Mouse (Mus musculus): ENCODE results near the gene Inka2.

Inka2 gene

DNA sequence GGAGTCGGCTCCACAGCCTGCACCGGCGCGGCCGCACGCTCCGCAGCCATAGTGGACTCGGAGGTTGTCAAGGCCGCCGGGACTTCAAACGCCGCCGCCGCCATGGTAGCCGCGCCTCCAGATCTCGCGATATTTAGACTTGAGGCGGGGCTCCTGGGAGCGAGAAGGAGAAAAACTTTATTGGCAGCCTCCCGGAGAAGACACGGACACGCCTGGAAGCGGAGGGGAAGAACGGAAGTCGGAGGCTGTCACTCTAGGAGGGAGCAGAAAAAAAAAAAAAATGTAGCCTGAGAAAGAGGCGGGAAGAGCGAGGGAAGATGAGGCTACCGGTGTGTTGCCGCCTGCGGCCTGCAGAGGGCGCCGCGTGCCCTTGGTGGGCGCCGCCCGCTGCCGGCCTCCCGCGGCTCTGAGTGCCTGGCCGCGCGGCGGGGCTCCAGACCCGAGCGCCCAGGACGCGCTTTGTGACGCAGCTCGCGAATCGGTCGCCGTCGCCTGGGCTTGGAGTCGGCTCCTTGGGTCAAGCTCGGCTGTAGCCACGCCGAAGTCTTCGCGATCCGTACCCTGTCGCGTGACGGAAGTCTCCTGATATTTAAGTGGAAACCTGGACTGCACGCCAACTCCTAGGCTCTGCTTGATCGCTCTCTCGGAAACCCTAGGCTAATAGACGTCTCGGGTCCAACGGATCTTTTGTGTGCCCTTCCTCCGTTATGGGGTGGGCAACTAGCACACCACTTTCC lies 16.9 kb upstream of the Inka2 start, which contains the start of gene Ddx20:
TSS of gene Ddx20 (minus strand) at position 251 of the 737 bp plus-strand sequence.
- no peak for TF ChIP-seq GATA4 (IDR thresholded peaks at IDR 0.05; ENCODE audit: insufficient replicate concordance, low read length)

DNA sequence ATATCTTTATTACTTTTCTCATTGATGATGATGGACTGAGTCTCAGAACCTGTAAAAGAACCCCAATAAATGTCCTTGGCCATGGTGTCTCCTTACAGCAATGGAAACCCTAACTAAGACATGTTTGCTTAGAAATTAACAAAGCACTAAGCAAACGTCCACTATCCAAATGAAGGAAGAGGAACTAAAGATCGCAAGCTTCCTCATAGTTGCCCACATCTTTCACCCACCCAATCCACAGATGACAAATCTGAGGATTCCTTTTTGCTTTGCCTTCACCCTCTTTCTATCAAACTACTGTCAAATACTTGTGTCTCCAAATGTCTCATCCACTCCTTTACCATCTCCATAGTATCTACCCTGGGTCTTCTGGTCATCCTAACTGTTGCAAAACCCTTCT lies 15.9 kb upstream of the Inka2 start:
- TF ChIP-seq GATA4 (IDR thresholded peaks at IDR 0.05; ENCODE audit: insufficient replicate concordance, low read length): no peak

DNA sequence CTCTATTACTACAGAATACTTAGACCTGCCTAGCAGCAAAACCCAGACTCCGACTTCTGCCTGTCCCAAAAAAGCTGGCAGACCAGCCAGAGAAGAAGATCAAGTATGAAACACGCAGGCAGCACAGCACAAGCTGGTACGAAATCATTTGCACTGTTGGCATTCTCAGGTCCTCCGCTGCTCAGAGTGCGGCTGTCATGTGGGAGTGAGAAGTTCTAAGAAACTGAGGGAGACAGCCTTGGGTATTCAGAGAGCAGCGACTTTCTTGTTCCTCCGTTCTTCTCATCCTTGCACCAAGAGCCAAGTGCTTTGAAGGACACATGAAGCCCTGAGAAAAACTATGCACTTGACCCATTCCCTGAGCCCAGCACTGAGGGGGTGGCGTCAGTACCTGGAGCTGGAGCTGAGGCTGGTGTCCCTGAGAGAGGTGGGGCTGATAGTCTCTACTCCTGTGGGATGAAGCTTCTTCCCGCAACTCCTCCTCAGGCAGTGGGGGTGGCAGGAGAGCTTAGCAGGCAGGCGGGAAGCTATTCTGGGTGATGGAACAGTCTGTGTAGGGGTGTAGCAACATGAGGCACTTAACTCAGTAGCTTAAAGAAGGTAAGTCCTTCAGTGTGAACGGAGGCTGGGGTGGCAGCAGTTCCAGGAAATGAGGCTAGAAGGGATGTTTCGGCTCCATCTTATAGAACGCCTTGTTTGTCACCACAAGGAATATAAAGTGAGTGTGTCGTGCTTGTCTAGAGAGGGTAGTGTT lies 10.9 kb upstream of the Inka2 start:
- no peak for TF ChIP-seq GATA4 (IDR thresholded peaks at IDR 0.05; ENCODE audit: insufficient replicate concordance, low read length)

DNA sequence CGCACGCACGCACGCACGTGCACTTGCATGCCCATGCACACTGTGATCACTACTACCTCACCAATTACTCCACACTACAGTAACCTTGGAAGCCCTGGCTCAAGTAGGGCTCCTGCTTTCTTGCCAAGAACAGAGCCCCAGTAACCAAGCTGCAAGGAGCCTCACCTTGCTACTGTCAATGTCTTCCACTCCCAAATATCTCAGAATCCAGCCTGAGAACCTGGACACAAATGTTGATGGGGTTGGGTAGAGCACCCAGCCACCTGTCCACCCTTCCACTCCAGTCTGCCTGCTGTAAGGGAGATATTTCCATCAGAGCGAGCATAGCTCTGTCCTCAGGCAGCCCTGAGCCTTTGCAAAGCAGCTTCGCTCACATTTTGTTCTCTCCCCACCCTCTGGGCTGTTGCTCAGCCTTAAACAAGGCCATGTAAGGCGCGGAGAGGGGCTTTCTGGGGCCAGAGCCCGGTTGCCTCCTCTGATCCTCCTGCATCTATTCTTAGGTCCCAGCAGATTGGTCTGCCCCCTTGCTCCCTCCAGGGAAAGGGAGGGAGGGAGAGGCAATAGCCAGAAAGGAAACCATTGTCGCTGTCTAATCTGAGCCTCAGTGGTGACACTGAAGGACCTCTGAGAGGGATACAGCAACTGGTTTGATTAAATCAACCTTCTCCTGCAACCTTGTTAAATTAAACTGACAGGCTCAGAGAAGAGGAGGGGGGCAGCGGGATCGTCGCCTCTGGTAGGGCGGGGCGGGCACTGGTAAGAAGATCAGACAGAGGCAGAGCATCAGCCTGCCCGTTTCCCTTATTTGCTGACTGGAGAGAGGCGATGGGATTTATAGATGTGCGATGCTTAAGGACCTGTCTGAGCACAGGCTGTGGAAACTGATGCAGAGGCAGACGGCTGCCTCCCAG lies 8.7 kb upstream of the Inka2 start:
- no peak for TF ChIP-seq GATA4 (IDR thresholded peaks at IDR 0.05; ENCODE audit: insufficient replicate concordance, low read length)

DNA sequence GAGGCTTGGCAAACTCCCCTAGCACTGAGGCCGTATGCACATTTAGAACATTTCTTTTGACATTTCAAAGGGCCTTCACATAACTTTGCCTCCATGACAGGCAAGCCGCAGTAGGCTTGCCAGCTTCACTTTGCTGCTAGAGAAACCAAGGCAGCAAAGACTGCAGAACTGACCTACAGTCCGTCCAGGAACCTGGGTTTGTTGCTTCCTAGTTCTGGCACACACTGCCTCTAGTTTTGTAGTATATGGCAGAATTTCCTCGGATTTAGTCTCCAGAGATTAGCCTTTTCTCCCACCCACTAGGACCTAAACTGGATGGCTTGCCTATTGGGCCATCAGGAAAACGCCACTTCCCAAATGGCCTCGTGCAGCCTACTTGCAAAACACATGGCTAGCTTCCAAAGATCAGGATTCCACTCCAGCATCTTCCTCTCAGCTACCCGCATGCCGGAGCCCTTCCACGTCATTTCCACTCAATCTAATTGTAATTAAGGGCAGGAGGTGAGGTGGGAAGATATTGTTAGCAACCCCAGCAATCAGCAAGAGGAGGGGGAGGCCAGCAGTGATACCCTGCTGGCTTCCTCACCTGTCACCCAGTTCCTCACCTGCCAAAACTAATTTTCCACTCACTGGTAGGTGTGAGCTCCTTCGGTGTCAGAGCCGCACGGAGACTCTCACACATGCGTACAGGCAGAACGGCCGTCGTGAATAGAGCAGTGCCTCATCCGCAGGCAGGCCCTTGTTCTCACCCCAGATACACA lies 7.8 kb upstream of the Inka2 start:
- no peak for TF ChIP-seq GATA4 (IDR thresholded peaks at IDR 0.05; ENCODE audit: insufficient replicate concordance, low read length)

DNA sequence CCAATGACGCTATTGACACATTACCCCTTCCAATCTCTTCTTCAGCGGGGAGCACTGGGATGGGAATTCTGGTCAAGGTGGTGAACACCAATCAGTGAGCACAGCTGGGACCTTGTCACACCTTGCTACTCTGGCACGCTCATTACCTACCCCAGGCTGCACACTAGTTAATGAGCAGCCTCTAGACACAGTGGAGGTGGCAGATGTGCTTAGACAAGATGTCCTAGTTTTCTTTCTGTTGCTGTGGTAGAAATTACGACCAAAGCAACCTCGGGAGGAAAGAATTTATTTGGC lies 7.3 kb upstream of the Inka2 start:
- no peak for TF ChIP-seq GATA4 (IDR thresholded peaks at IDR 0.05; ENCODE audit: insufficient replicate concordance, low read length)

DNA sequence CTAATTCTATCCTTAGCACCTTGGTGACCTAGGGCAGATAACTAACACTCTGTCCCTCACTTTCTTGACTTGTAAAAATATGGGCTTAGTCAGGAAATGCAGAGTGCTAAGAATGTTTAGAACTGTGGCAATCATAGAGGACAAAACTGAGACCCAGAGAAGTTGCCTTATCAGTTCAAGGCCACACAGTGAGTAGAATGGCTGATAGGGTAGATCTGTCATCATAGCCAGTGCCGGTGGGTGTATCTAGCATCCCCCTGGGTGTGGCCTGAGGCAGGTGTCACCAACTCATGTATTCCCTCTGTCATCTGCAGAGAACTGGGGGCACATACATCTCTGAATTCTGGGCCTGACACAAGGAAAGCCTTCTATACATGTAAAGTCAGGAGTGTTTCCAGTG lies 6.1 kb upstream of the Inka2 start:
- no peak for TF ChIP-seq GATA4 (IDR thresholded peaks at IDR 0.05; ENCODE audit: insufficient replicate concordance, low read length)

DNA sequence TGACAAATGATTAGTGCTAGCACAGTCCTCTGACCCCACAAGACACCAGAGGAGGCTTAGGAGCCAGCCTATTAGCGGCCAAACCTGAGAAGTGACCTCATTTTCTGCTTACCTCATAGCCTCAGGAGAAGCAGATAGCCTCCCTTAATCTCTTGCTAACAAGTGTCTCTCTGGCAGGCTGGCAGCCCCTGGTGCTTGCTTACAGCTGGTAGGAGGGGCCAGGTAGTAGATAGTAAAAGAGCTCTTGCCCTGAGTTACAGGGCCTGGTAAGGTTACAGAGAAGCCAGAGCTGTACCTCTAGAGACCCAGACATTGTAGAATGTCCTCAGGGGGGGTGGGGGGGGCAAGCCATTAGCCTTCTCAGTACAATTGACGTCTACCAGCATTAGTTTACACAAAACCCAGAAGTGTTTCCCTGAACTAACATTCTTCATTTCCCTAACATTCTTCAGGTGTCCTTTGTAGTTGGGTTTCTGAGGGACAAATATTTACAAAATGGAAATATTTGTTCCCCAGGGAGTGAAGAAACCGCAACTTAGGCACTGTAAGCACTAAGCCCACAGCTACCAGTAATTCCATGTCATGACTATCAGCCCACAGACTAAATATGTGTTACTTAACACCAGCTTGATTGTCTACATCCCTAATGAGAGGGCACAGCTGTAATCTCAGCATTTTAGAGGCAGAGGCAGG lies 5.0 kb upstream of the Inka2 start:
- no peak for TF ChIP-seq GATA4 (IDR thresholded peaks at IDR 0.05; ENCODE audit: insufficient replicate concordance, low read length)

DNA sequence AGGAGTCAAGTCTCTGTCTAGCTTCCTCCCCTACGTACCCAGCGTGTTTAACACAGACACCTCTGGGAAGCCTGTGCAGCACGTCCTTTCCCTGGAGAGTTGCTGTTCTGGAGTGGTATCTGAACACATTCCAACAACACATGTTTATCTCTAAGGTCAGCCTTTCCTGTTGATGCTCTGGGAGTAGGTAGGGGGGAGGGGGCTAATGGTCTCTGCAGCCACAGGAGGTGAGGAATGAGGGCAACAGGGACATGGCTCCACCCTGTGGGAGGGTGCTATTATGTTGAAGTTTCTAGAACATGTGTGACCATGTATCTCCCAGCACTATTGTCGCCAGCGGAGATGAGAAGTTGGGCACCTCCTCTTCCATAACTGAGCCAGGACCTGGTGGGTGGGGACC lies 3.0 kb upstream of the Inka2 start:
- no peak for TF ChIP-seq GATA4 (IDR thresholded peaks at IDR 0.05; ENCODE audit: insufficient replicate concordance, low read length)

DNA sequence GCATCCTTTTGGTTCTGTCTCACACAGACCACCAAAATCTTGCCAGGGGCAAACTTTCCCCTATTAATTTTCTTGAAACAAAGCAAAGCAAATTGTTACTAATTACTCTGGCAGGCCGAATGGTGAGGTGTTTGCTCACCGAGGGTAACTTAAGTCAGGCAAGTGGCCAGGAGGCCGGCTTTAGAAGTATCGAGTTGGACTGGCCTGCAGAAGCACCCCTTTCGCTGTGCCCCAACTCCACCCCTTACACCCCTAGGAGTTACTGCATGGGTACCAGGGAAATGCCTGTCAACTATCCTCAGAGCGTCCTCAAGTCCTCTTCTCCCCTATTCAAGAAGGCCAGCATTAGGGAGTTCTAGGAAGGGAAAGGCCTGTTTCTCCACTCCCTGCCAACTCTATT lies 828 bp upstream of the Inka2 start:
- no peak for TF ChIP-seq GATA4 (IDR thresholded peaks at IDR 0.05; ENCODE audit: insufficient replicate concordance, low read length)

DNA sequence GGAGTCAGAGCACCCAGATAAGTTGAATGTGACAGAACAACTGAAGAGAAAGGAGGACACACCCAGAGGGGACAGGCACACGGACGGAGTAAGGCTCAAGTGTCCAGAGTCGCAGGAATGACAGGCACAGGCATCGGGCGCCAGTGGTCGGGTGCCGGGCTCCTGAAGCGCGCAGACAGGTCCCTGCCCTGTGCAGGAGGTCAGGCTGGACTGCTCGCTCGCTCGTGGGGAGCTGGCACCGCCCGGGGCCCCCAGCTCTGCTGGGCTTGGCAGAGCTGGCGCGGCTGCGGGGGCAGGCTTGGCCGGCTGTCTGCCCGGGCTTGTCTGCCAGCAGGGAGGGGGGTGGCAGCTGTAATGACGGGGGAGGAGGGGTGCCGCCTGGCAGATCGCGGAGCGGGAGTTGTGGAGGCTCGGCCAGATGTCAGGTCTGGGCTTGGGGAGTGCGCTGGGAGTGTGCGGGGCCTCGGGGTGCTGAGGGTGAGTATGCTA lies 706 bp downstream of the Inka2 start:
- TF ChIP-seq GATA4 (IDR thresholded peaks at IDR 0.05; ENCODE audit: insufficient replicate concordance, low read length): no peak

DNA sequence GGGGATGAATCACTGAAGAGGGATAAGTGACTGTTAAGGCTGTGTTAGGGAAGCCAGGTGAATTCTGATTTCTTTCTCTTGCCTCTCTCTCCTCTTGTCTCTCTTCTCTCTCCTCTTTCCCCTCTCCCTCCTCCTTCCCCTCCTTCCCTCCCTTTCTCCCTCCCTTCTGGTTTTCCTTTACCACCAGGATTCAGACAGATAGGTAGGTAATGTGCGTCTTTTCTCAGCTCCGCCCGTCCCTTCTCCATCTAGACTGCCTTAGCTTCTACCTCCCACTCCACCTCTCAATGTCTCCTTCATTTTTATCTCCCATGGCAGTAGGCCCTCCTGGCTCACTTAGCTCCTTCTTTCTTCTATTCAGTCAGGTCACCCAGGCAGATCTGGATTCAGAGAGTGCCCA lies 1.2 kb downstream of the Inka2 start:
- TF ChIP-seq GATA4 (IDR thresholded peaks at IDR 0.05; ENCODE audit: insufficient replicate concordance, low read length): no peak

DNA sequence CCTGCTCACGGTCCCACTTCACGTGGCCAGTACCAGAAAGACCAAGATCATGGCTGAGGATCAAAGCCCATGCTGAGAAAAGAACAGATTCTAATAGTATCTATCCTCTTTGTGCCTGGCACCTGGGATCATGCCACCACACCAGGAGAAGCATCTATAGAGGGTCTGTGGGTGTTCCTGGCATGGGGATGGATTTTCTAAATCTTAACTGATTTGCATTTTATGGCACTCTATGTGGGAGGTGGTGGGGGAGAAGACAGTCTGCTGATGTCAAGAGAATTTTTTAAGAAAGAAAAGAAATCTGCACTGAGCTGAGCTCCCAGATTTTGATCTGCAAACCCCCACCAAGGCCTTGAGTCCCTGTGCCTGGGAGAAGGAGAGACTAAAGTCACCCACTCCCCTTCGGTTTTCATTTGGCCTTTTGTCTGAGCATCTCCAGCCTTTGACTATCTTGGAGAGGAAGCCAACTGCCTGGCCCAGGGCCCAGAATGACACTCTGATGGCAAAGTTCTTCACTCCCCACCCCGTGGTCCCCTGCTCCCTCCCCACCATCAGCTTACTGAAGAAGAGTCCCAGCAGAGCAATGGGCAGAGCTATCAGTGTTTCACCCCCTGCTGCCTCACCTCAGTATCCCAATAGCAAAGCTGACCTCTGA lies 2.1 kb downstream of the Inka2 start:
- no peak for TF ChIP-seq GATA4 (IDR thresholded peaks at IDR 0.05; ENCODE audit: insufficient replicate concordance, low read length)

DNA sequence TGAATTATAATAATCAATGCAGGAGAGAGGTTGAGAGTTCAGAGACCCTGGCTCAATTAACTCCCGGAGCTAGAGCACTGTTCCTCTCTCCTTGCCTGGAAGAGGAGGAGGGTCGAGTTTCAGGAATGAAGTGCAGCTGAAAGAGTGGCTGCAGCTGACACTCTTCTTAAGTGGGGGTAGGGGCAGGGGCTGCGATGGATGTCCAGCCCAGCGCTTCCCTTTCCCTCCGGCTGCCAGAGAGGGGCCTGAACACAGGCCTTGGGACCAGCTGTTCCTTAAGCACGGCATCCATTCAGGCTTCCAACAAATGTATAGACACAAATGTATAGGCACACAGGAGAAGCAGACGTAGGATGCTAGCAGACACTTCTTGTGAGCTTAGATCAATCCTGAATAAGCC lies 3.2 kb downstream of the Inka2 start:
- no peak for TF ChIP-seq GATA4 (IDR thresholded peaks at IDR 0.05; ENCODE audit: insufficient replicate concordance, low read length)

Data from liver, adult (tissue).